Mouse (Mus musculus) midbrain, postnatal 0 days (tissue): ENCODE measurements at regions not wholly inside any gene's neighbourhood (a gene's known extent, or its start where the extent isn't known, plus 50 kb on each side); places are given as distances from the start of the nearest gene placed in this dataset.

Source experiments
- ATAC-seq: fragments of 200-750 bp; cut with Nextera tagmentation; 2 replicates; pipeline ENCODE4 v1.8.0; 2017; ENCODE audit warnings: moderate number of reproducible peaks, mild to moderate bottlenecking, moderate TSS enrichment, moderate library complexity; ENCODE audit not compliant: low FRiP score
- DNase-seq: peaks from one replicate; pipeline ENCODE4 v3.0.0-alpha.2; 2015; ENCODE audit warnings: low spot score
- H3K27ac ChIP-seq: fragments of 300-500 bp; sonication (generic); 2 replicates; pipeline ENCODE4 v1.5.1; 2014; ENCODE audit warnings: low read depth, mild to moderate bottlenecking, low read length, mixed read lengths
- H3K27me3 ChIP-seq: fragments of 300-500 bp; sonication (generic); 2 replicates; pipeline ENCODE4 v1.6.1; 2014; ENCODE audit warnings: low read length, control low read depth, mixed read lengths; ENCODE audit not compliant: insufficient read depth
- H3K36me3 ChIP-seq: fragments of 300-500 bp; sonication (generic); 2 replicates; pipeline ENCODE4 v1.6.1; 2014; ENCODE audit warnings: low read length, control low read depth, mixed read lengths; ENCODE audit not compliant: insufficient read depth
- H3K4me1 ChIP-seq: fragments of 300-500 bp; sonication (generic); 2 replicates; pipeline ENCODE4 v1.6.1; 2014; ENCODE audit warnings: mild to moderate bottlenecking, control low read depth, antibody characterized with exemption, low read length, mixed read lengths; ENCODE audit not compliant: insufficient read depth
- H3K4me2 ChIP-seq: fragments of 300-500 bp; sonication (generic); 2 replicates; pipeline ENCODE4 v1.6.1; 2014; ENCODE audit warnings: low read depth, mild to moderate bottlenecking, low read length, mixed read lengths; ENCODE audit not compliant: poor library complexity, severe bottlenecking
- H3K4me3 ChIP-seq: fragments of 300-500 bp; sonication (generic); 2 replicates; pipeline ENCODE4 v1.5.1; 2014; ENCODE audit warnings: low read depth, mild to moderate bottlenecking, low read length, moderate library complexity
- H3K9ac ChIP-seq: fragments of 300-500 bp; sonication (generic); replicated peaks from 2 replicates; pipeline ENCODE4 v1.6.1; 2014; ENCODE audit warnings: mild to moderate bottlenecking, low read length, moderate library complexity, mixed read lengths; ENCODE audit not compliant: poor library complexity, severe bottlenecking
- H3K9me3 ChIP-seq: fragments of 300-500 bp; sonication (generic); 2 replicates; pipeline ENCODE4 v1.6.1; 2016; ENCODE audit warnings: low read length, control low read depth
- CTCF ChIP-seq: IDR thresholded peaks from 2 replicates; pipeline ENCODE4 v1.5.1; 2016; ENCODE audit warnings: antibody characterized with exemption, mild to moderate bottlenecking
- whole genome bisulfite sequencing: fragments of 180-500 bp; shearing (Covaris S2); extraction: QIAGEN DNeasy Blood & Tissue Kit; methylation state at CpG from one replicate; pipeline ENCODE4 v1.1.7; 2014; 5-methylcytosine and 5-hydroxymethylcytosine counted together

DNA sequence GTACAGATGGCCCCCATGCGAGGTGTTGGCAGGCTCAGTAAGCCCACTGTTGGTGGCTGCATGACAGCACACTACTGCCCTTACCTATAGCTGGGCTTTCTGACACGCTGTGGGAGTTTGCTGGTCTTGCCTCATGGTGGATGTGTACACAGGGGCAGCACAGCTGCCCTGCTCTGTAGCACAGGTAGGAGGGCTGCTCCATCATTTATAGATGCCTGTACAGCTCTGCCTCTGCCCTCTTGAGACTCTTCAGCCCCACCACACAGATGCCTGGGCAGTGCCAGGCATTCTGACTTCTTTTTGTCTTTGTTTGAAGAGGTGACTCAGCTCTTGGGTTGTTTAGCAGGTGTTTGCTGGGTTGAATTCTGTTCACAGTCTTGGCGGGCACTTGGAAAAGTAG, 365.9 kb upstream of the Kazn start:
- Histone ChIP-seq H3K27ac (no peak overlapping the region), H3K36me3 (no peaks in the 10 kb centered on the region), H3K9me3 (peaks cover 7% of the 10 kb centered on the region; the same call in 1 of the 2 replicates), H3K4me2 (no peak overlapping the region), H3K27me3 (no peaks in the 10 kb centered on the region), H3K4me1 (no peaks in the 10 kb centered on the region), H3K4me3 (no peak overlapping the region), H3K9ac (no peak overlapping the region)
- ATAC-seq (no peak), DNase-seq (no peak)
- TF ChIP-seq CTCF = no peak
- 82% methylated on average over 3 of the region's 3 CpGs for WGBS

DNA sequence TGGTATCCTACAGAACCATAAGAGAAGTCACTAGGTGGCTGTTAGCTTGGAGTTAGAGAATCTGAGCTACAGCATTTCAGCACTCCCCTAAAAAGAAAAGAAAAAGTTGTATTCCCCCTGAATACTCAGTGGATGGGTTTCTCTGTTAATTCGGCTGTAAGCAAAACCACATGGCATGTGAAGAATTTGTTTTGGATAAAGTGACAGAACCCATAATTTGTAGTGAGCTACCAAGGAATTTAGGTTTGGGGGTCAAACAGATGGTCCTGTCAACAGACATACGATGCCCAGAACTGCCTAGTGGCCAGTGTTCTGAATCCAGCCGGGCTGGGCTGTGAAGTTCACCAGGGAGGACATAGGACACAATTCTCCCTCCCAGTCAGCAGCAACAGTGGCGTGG, 358.0 kb upstream of the Kazn start:
- Histone ChIP-seq H3K36me3 (no peaks in the 10 kb centered on the region), H3K9me3 (0 out of 2 replicates have a peak, but pooled peaks cover 7% of the 10 kb centered on the region), H3K27ac (no peak overlapping the region), H3K9ac (no peak overlapping the region), H3K4me1 (no peaks in the 10 kb centered on the region), H3K27me3 (no peaks in the 10 kb centered on the region), H3K4me3 (no peak overlapping the region), H3K4me2 (no peak overlapping the region)
- 76% methylated on average over 4 of the region's 4 CpGs for WGBS
- TF ChIP-seq CTCF = no peak
- DNase-seq = no peak
- no peak for ATAC-seq

DNA sequence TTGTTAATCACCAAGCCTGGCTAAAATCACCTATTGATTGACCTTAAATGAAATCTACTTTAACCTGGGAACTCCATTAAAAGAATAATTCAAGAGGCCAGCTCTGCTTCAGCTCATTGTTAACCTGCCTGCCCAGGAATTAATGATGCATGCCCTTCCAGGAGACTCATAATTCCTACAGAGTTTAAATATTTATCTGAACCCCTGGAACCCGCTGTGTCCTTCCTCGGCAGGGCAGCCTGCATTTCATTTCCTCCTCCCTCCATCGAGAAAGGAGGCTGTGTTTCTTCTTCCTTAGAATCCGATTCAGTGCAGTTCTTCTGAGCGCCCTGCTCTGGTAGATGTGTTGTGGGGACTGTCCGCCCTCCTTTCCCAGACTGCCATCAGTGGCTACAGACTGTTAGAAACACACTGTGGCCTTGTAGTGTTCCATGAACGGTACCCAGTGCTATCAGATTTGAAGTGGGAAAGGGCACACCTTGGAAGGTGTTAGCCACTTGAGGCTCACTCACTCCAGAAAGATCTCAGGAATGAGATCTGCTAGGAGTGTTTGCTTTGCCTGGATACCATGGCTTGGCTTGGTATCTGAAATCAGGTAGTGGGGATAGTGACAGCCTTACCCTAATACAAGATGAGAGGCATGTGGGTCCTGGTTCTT, 350.0 kb upstream of the Kazn start:
- no peak for TF ChIP-seq CTCF
- Histone ChIP-seq H3K27me3 (no peaks in the 10 kb centered on the region), H3K9me3 (no peaks in the 10 kb centered on the region), H3K27ac (peak overlapping the region; percentile 2), H3K9ac (no peak overlapping the region), H3K4me2 (no peak overlapping the region), H3K4me1 (0 out of 2 replicates have a peak, but pooled peaks cover 9% of the 10 kb centered on the region), H3K4me3 (no peak overlapping the region), H3K36me3 (no peaks in the 10 kb centered on the region)
- 61% methylated on average over 7 of the region's 7 CpGs for WGBS
- DNase-seq (no peak), ATAC-seq (no peak)

DNA sequence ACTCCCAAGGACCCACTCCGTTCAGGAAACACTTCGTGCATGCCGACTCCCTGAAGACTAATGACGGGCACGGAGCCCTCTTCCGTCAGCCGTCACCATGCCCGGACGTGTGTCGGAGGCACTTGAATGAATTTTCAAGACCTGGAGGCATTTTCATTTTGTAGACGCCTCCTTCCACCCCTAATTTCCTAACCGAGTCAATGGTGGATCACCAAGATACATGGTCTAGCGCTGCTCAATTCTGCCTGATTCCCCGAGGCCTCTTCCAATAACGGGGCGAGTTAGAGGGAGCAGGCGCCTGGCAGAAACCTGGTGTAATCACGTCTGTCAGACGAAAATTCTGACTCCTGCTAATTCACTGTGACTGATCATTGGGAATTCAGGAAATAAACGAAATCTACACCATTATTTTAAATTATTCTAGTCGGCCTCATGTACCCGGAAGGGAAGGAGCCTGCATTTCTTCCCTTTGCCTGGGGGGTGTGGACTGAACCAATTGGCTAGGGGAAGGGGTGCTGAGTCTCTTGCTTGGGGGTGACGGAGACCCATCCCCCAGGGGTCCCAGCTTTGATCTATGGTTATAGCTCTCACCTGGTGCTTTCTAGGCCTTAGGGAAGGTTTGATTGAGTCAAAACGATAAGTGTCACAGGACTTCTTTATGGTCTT, 349.4 kb upstream of the Kazn start:
- Histone ChIP-seq H3K9ac (0 out of 2 replicates have a peak overlapping the region, but pooled peaks have one; percentile 19), H3K27ac (peak overlapping the region; percentile 2), H3K36me3 (no peaks in the 10 kb centered on the region), H3K4me1 (0 out of 2 replicates have a peak, but pooled peaks cover 9% of the 10 kb centered on the region), H3K27me3 (no peaks in the 10 kb centered on the region), H3K9me3 (no peaks in the 10 kb centered on the region), H3K4me2 (peak overlapping the region; percentile 22; the same call in 1 of the 2 replicates), H3K4me3 (peak overlapping the region; percentile 12; the same call in 1 of the 2 replicates)
- ATAC-seq (peak; percentile 75; the same call in 1 of the 2 replicates), DNase-seq (peak; percentile 37)
- no peak for TF ChIP-seq CTCF
- WGBS = 32% methylated on average over 24 of the region's 24 CpGs

DNA sequence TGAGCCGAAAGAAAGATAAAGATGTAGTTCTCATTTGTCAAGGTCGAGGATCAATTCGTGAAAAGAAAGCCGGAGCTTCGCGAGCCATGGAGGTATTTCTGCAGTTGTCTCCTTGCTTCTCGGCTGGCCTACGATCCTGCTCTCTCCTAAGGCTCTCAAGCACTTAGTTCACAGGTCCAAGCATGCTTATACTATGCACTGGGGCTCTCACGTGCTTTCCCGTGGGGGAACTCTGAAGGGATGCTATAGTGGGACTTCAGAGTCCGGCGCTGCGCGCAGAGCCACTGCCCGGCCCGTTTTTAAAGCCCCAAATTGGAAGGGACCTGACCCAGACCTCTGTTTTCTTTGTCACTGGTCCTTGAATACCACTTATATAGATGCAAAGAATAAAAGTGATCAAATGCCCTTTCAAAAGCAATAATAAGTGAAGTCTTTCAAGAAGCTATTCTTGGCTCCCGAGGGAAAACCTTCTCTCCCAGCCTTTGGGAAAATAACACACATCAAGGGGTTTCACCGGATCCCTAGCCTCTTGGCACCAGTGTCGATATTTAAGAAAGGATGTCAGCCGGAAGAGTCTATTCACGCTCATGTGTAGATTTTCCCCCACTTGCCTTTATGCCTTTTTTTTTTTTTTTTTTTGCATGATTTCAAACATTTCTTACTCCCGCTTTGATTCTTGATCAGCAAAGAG, 348.3 kb upstream of the Kazn start:
- H3K4me1 ChIP-seq = 0 out of 2 replicates have a peak, but pooled peaks cover 9% of the 10 kb centered on the region
- H3K27ac ChIP-seq = peak overlapping the region; percentile 59
- H3K9me3 ChIP-seq = no peaks in the 10 kb centered on the region
- no peaks in the 10 kb centered on the region for H3K36me3 ChIP-seq
- 40% methylated on average over 22 of the region's 22 CpGs for WGBS
- DNase-seq (peak; percentile 48), ATAC-seq (no peak)
- H3K4me3 ChIP-seq = no peak overlapping the region
- no peak for TF ChIP-seq CTCF
- no peaks in the 10 kb centered on the region for H3K27me3 ChIP-seq
- 0 out of 2 replicates have a peak overlapping the region, but pooled peaks have one; percentile 3 for H3K4me2 ChIP-seq
- H3K9ac ChIP-seq = 0 out of 2 replicates have a peak overlapping the region, but pooled peaks have one; percentile 8
